Comparison of ENCODE assay signal across 8 mouse cellular contexts in the genomic region with DNA sequence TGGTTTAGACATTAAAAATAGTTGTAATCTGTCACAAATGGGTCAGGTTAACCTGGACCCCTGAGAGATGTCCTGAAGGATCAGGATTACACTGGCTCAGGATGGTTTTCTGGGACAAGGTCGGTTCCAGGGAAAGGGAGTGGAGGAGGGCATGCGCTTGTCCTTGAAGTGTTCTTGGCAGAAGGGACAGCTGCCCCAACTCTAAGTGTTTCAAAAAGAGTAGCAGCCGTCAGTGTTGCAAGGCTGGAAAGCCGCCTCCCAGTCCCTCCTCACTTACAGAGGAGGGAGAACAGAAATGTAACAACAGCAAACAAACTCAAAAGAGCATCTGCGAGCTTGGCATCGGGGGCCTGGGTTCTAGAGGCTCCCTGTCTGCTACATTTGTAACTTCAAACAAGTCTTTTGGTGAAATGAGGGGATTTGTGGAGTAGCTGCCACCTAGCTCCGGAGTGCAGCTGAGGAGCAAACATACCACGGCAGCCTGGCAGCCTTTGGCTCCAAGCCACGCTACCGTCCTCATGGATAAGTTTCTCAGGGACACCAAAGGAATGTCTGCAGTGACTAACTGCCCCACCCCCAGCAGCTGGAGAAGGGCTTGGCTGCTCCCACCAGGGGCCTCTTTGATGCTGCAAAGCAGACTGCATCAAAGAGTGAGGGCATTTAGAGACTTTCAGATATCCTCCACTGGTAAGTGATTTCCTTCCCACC. TPM values are rescaled to one million over a fixed set of nuclear protein-coding genes. Genes with fewer than 3 reads are reported as not detected.
DNase-seq lines count a peak whose midpoint lies in the region; ATAC-seq lines count a peak whose summit lies in the region.

No protein-coding gene starts in this region.

- H3K4me3 ChIP-seq in embryonic facial prominence, embryonic 11.5 days (ENCODE audit: low read depth, low read length) = no peak overlapping the region
- H3K4me3 ChIP-seq in limb, embryonic 15.5 days = no peak overlapping the region
- no peak overlapping the region for H3K4me3 ChIP-seq in neural tube, embryonic 15.5 days (replicated peaks)

- H3K36me3 ChIP-seq in embryonic facial prominence, embryonic 11.5 days (replicated peaks; ENCODE audit: control insufficient read depth, insufficient read depth, low read depth, low read length) = no peaks in the 10 kb centered on the region
- H3K36me3 ChIP-seq in limb, embryonic 15.5 days = no peaks in the 10 kb centered on the region
- peaks cover 5% of the 10 kb centered on the region; the same call in 1 of the 2 replicates for H3K36me3 ChIP-seq in neural tube, embryonic 15.5 days

- peak; percentile 22 to 28 for DNase-seq in heart, adult 18-20 months
- DNase-seq in heart, adult 11 months = no peak
- DNase-seq in ZHBTc4 (ENCODE audit: low read depth, low spot score) = peak; percentile 90
- DNase-seq in embryonic facial prominence, embryonic 11.5 days (ENCODE audit: low spot score) = peak; percentile 47
- DNase-seq in heart, postnatal 36 days = peak; percentile 9 to 25
- DNase-seq in spleen, postnatal 14 days (ENCODE audit: low spot score in 2 of 2) = no peak

- intact Hi-C loops in heart, postnatal 36 days (cut with DNase I) = no loop called here

- ATAC-seq in embryonic facial prominence, embryonic 11.5 days (replicated peaks; ENCODE audit: insufficient number of reproducible peaks, low FRiP score, low TSS enrichment, low read depth) = no peak
- ATAC-seq in limb, embryonic 15.5 days (ENCODE audit: insufficient number of reproducible peaks, low FRiP score, low TSS enrichment, low read depth) = no peak
- peak; percentile 37; the same call in 1 of the 2 replicates for ATAC-seq in neural tube, embryonic 15.5 days (ENCODE audit: low FRiP score)

- H3K9me3 ChIP-seq in embryonic facial prominence, embryonic 11.5 days (replicated peaks; ENCODE audit: control insufficient read depth, low read length) = no peaks in the 10 kb centered on the region
- no peaks in the 10 kb centered on the region for H3K9me3 ChIP-seq in limb, embryonic 15.5 days
- H3K9me3 ChIP-seq in neural tube, embryonic 15.5 days (replicated peaks) = no peaks in the 10 kb centered on the region

- H3K4me2 ChIP-seq in embryonic facial prominence, embryonic 11.5 days (ENCODE audit: low read depth, low read length) = no peak overlapping the region
- 0 out of 2 replicates have a peak overlapping the region, but pooled peaks have one; percentile 7 for H3K4me2 ChIP-seq in limb, embryonic 15.5 days
- H3K4me2 ChIP-seq in neural tube, embryonic 15.5 days = peak overlapping the region; percentile 9; the same call in 1 of the 2 replicates

- 28% methylated on average over 10 of the region's 10 CpGs for WGBS in embryonic facial prominence, embryonic 11.5 days
- 23% methylated on average over 10 of the region's 10 CpGs for WGBS in limb, embryonic 15.5 days
- WGBS in neural tube, embryonic 15.5 days = 17% methylated on average over 10 of the region's 10 CpGs

- H3K9ac ChIP-seq in embryonic facial prominence, embryonic 11.5 days (replicated peaks; ENCODE audit: low read length) = no peak overlapping the region
- H3K9ac ChIP-seq in limb, embryonic 15.5 days = no peak overlapping the region
- no peak overlapping the region for H3K9ac ChIP-seq in neural tube, embryonic 15.5 days (replicated peaks)

- no peaks in the 10 kb centered on the region for H3K27me3 ChIP-seq in embryonic facial prominence, embryonic 11.5 days (ENCODE audit: control insufficient read depth, insufficient read depth, low read length)
- H3K27me3 ChIP-seq in limb, embryonic 15.5 days = no peaks in the 10 kb centered on the region
- H3K27me3 ChIP-seq in neural tube, embryonic 15.5 days (replicated peaks) = no peaks in the 10 kb centered on the region

- H3K4me1 ChIP-seq in embryonic facial prominence, embryonic 11.5 days (ENCODE audit: control insufficient read depth, insufficient read depth, low read length) = peaks cover 6% of the 10 kb centered on the region
- peaks cover 11% of the 10 kb centered on the region for H3K4me1 ChIP-seq in limb, embryonic 15.5 days
- H3K4me1 ChIP-seq in neural tube, embryonic 15.5 days = peaks cover 50% of the 10 kb centered on the region

- H3K27ac ChIP-seq in embryonic facial prominence, embryonic 11.5 days (replicated peaks; ENCODE audit: low read depth, low read length) = 0 out of 2 replicates have a peak overlapping the region, but pooled peaks have one; percentile 11
- H3K27ac ChIP-seq in limb, embryonic 15.5 days = 0 out of 2 replicates have a peak overlapping the region, but pooled peaks have one; percentile 17
- H3K27ac ChIP-seq in neural tube, embryonic 15.5 days (replicated peaks) = no peak overlapping the region; the same call in 1 of the 2 replicates

RNA-seq across cellular contexts. Expression of gene Mtcl1, which starts 44.5 kb away (rescaled TPM):
- 1 to 10 TPM; 4.3 to 4.9 TPM for total RNA-seq in heart, adult 18-20 months (2021)
- polyA plus RNA-seq in embryonic facial prominence, embryonic 11.5 days (2014; fragmentation: Nextera tagmentation; extraction: Ambion mirVana) = 6.0 and 8.9 TPM in 2 replicates
- 1 to 10 TPM; 4.4 to 6.3 TPM for total RNA-seq in heart, postnatal 36 days (2021)
- 4.0 and 4.3 TPM in 2 replicates for polyA plus RNA-seq in limb, embryonic 15.5 days (2015; fragmentation: Nextera tagmentation; extraction: Ambion mirVana)
- polyA plus RNA-seq in neural tube, embryonic 15.5 days (2015; fragmentation: Nextera tagmentation; extraction: Ambion mirVana) = 26.5 and 27.7 TPM in 2 replicates

Comparison
In these comparisons a context has a peak if more than half of its experiments do, and no peak if none do; other contexts are left out.
1. DNase-seq: peak in heart, adult 18-20 months (2 of 2), ZHBTc4 (single experiment), embryonic facial prominence, embryonic 11.5 days (single experiment) and heart, postnatal 36 days (2 of 2); none in heart, adult 11 months (single experiment) and spleen, postnatal 14 days (0 of 2).